Mouse (Mus musculus): ENCODE results near the gene Megf9. TPM values are rescaled to one million over a fixed set of nuclear protein-coding genes. Genes with fewer than 3 reads are reported as not detected.

The Megf9 gene
- polyA plus RNA-seq, 1 experiment from 2014 or later = 10.1 TPM

GRCm38 (mm10) chr4:70517646-70518045, 17.1 kb downstream of the Megf9 start:
- Histone ChIP-seq H3K4me3 (replicated peaks) (no peak overlapping the region), H3K4me2 (no peak overlapping the region), H3K27me3 (replicated peaks) (no peaks in the 10 kb centered on the region), H3K4me1 (no peaks in the 10 kb centered on the region), H3K9me3 (no peaks in the 10 kb centered on the region), H3K36me3 (no peaks in the 10 kb centered on the region), H3K27ac (no peak overlapping the region), H3K9ac (no peak overlapping the region)
- ATAC-seq (ENCODE audit: insufficient read depth, low FRiP score, low read depth) = no peak
- WGBS = 70% methylated on average over 1 of the region's 1 CpGs

GRCm38 (mm10) chr4:70516289-70516688, 18.5 kb downstream of the Megf9 start:
- H3K4me3 ChIP-seq (replicated peaks) = no peak overlapping the region
- H3K9ac ChIP-seq = no peak overlapping the region
- no peak overlapping the region for H3K4me2 ChIP-seq
- H3K9me3 ChIP-seq = no peaks in the 10 kb centered on the region
- no peak for ATAC-seq (ENCODE audit: insufficient read depth, low FRiP score, low read depth)
- H3K36me3 ChIP-seq = no peaks in the 10 kb centered on the region
- no peaks in the 10 kb centered on the region for H3K27me3 ChIP-seq (replicated peaks)
- no peak overlapping the region for H3K27ac ChIP-seq
- WGBS = 53% methylated on average over 6 of the region's 6 CpGs
- no peaks in the 10 kb centered on the region for H3K4me1 ChIP-seq

- Histone ChIP-seq H3K9me3 (no peaks in the 10 kb centered on the region), H3K36me3 (no peaks in the 10 kb centered on the region), H3K4me3 (replicated peaks) (no peak overlapping the region), H3K4me2 (no peak overlapping the region), H3K4me1 (no peaks in the 10 kb centered on the region), H3K27ac (no peak overlapping the region), H3K27me3 (replicated peaks) (no peaks in the 10 kb centered on the region), H3K9ac (no peak overlapping the region)
- no peak for ATAC-seq (ENCODE audit: insufficient read depth, low FRiP score, low read depth)
Observed at GRCm38 (mm10) chr4:70515514-70515913, 19.3 kb downstream of the Megf9 start.

GRCm38 (mm10) chr4:70509987-70510386, 24.8 kb downstream of the Megf9 start:
- no peak overlapping the region for H3K4me2 ChIP-seq
- no peak overlapping the region for H3K27ac ChIP-seq
- no peaks in the 10 kb centered on the region for H3K9me3 ChIP-seq
- H3K4me3 ChIP-seq (replicated peaks) = no peak overlapping the region
- 81% methylated on average over 2 of the region's 2 CpGs for WGBS
- no peaks in the 10 kb centered on the region for H3K4me1 ChIP-seq
- H3K9ac ChIP-seq = no peak overlapping the region
- no peaks in the 10 kb centered on the region for H3K27me3 ChIP-seq (replicated peaks)
- ATAC-seq (ENCODE audit: insufficient read depth, low FRiP score, low read depth) = no peak
- no peaks in the 10 kb centered on the region for H3K36me3 ChIP-seq

- no peak; the same call in 1 of the 2 replicates for ATAC-seq (ENCODE audit: insufficient read depth, low FRiP score, low read depth)
Observed at GRCm38 (mm10) chr4:70509565-70509964, 25.2 kb downstream of the Megf9 start.

GRCm38 (mm10) chr4:70508207-70508606, 26.6 kb downstream of the Megf9 start:
- no peak for ATAC-seq (ENCODE audit: insufficient read depth, low FRiP score, low read depth)
- no peak overlapping the region for H3K4me3 ChIP-seq (replicated peaks)
- H3K4me1 ChIP-seq = no peaks in the 10 kb centered on the region
- WGBS = 96% methylated on average over 1 of the region's 1 CpGs
- no peaks in the 10 kb centered on the region for H3K27me3 ChIP-seq (replicated peaks)
- no peak overlapping the region for H3K9ac ChIP-seq
- no peaks in the 10 kb centered on the region for H3K9me3 ChIP-seq
- no peak overlapping the region for H3K4me2 ChIP-seq
- no peaks in the 10 kb centered on the region for H3K36me3 ChIP-seq
- H3K27ac ChIP-seq = no peak overlapping the region

More at GRCm38 (mm10) chr4:70509565-70509964, 25.2 kb downstream of the Megf9 start:
- Histone ChIP-seq H3K4me1 (no peaks in the 10 kb centered on the region), H3K27ac (no peak overlapping the region), H3K9me3 (no peaks in the 10 kb centered on the region), H3K4me3 (replicated peaks) (no peak overlapping the region), H3K27me3 (replicated peaks) (no peaks in the 10 kb centered on the region), H3K36me3 (no peaks in the 10 kb centered on the region), H3K9ac (no peak overlapping the region), H3K4me2 (no peak overlapping the region)
- 25% methylated on average over 2 of the region's 2 CpGs for WGBS

GRCm38 (mm10) chr4:70505951-70506350, 28.8 kb downstream of the Megf9 start:
- no peak overlapping the region for H3K4me2 ChIP-seq
- WGBS = 62% methylated on average over 3 of the region's 3 CpGs
- no peak for ATAC-seq (ENCODE audit: insufficient read depth, low FRiP score, low read depth)

GRCm38 (mm10) chr4:70503827-70504226, 31.0 kb downstream of the Megf9 start:
- Histone ChIP-seq H3K4me1 (no peaks in the 10 kb centered on the region), H3K36me3 (no peaks in the 10 kb centered on the region), H3K27me3 (replicated peaks) (no peaks in the 10 kb centered on the region), H3K27ac (no peak overlapping the region), H3K4me3 (replicated peaks) (no peak overlapping the region), H3K4me2 (no peak overlapping the region), H3K9me3 (no peaks in the 10 kb centered on the region), H3K9ac (no peak overlapping the region)
- no peak for ATAC-seq (ENCODE audit: insufficient read depth, low FRiP score, low read depth)
- 57% methylated on average over 1 of the region's 1 CpGs for WGBS

More at GRCm38 (mm10) chr4:70505951-70506350, 28.8 kb downstream of the Megf9 start:
- H3K9ac ChIP-seq = no peak overlapping the region
- H3K27ac ChIP-seq = no peak overlapping the region
- no peaks in the 10 kb centered on the region for H3K27me3 ChIP-seq (replicated peaks)
- H3K36me3 ChIP-seq = no peaks in the 10 kb centered on the region
- H3K4me1 ChIP-seq = no peaks in the 10 kb centered on the region
- H3K9me3 ChIP-seq = no peaks in the 10 kb centered on the region
- H3K4me3 ChIP-seq (replicated peaks) = no peak overlapping the region

- no peak overlapping the region for H3K9ac ChIP-seq
- H3K4me2 ChIP-seq = no peak overlapping the region
- 66% methylated on average over 3 of the region's 3 CpGs for whole genome bisulfite sequencing
- no peak overlapping the region for H3K27ac ChIP-seq
- H3K4me1 ChIP-seq = no peaks in the 10 kb centered on the region
- no peak for ATAC-seq (ENCODE audit: insufficient read depth, low FRiP score, low read depth)
- H3K36me3 ChIP-seq = no peaks in the 10 kb centered on the region
- H3K9me3 ChIP-seq = no peaks in the 10 kb centered on the region
- no peak overlapping the region for H3K4me3 ChIP-seq (replicated peaks)
- H3K27me3 ChIP-seq (replicated peaks) = no peaks in the 10 kb centered on the region
Observed at GRCm38 (mm10) chr4:70499285-70499684, 35.5 kb downstream of the Megf9 start.

GRCm38 (mm10) chr4:70496978-70497377, 37.8 kb downstream of the Megf9 start:
- Histone ChIP-seq H3K27me3 (replicated peaks) (no peaks in the 10 kb centered on the region), H3K36me3 (no peaks in the 10 kb centered on the region), H3K9me3 (no peaks in the 10 kb centered on the region), H3K4me3 (replicated peaks) (no peak overlapping the region), H3K4me2 (no peak overlapping the region), H3K27ac (no peak overlapping the region), H3K4me1 (no peaks in the 10 kb centered on the region), H3K9ac (no peak overlapping the region)
- 62% methylated on average over 1 of the region's 1 CpGs for WGBS
- ATAC-seq (ENCODE audit: insufficient read depth, low FRiP score, low read depth) = no peak

- H3K4me2 ChIP-seq = no peak overlapping the region
- WGBS = 76% methylated on average over 2 of the region's 2 CpGs
- ATAC-seq (ENCODE audit: insufficient read depth, low FRiP score, low read depth) = no peak
- no peak overlapping the region for H3K27ac ChIP-seq
- no peaks in the 10 kb centered on the region for H3K27me3 ChIP-seq (replicated peaks)
- H3K9ac ChIP-seq = no peak overlapping the region
- no peaks in the 10 kb centered on the region for H3K9me3 ChIP-seq
- no peak overlapping the region for H3K4me3 ChIP-seq (replicated peaks)
- H3K4me1 ChIP-seq = no peaks in the 10 kb centered on the region
- no peaks in the 10 kb centered on the region for H3K36me3 ChIP-seq
Observed at GRCm38 (mm10) chr4:70489792-70490191, 45.0 kb downstream of the Megf9 start.

- H3K27ac ChIP-seq = no peak overlapping the region
- H3K4me2 ChIP-seq = no peak overlapping the region
- no peaks in the 10 kb centered on the region for H3K9me3 ChIP-seq
Observed at GRCm38 (mm10) chr4:70488415-70488814, 46.4 kb downstream of the Megf9 start.

GRCm38 (mm10) chr4:70484134-70484533, 50.7 kb downstream of the Megf9 start:
- WGBS = 76% methylated on average over 2 of the region's 2 CpGs

More at GRCm38 (mm10) chr4:70488415-70488814, 46.4 kb downstream of the Megf9 start:
- H3K9ac ChIP-seq = no peak overlapping the region
- no peak for ATAC-seq (ENCODE audit: insufficient read depth, low FRiP score, low read depth)
- 61% methylated on average over 3 of the region's 3 CpGs for WGBS
- no peaks in the 10 kb centered on the region for H3K36me3 ChIP-seq
- no peaks in the 10 kb centered on the region for H3K27me3 ChIP-seq (replicated peaks)
- no peak overlapping the region for H3K4me3 ChIP-seq (replicated peaks)
- no peaks in the 10 kb centered on the region for H3K4me1 ChIP-seq

More at GRCm38 (mm10) chr4:70484134-70484533, 50.7 kb downstream of the Megf9 start:
- Histone ChIP-seq H3K4me1 (no peaks in the 10 kb centered on the region), H3K27ac (no peak overlapping the region), H3K9me3 (no peaks in the 10 kb centered on the region), H3K4me3 (replicated peaks) (no peak overlapping the region), H3K36me3 (no peaks in the 10 kb centered on the region), H3K9ac (no peak overlapping the region), H3K4me2 (no peak overlapping the region), H3K27me3 (replicated peaks) (no peaks in the 10 kb centered on the region)
- ATAC-seq (ENCODE audit: insufficient read depth, low FRiP score, low read depth) = no peak

Data from stomach, embryonic 15.5 days (tissue).